Mouse (Mus musculus): ENCODE measurements at regions not wholly inside any gene's neighbourhood (a gene's known extent, or its start where the extent isn't known, plus 50 kb on each side); places are given as distances from the start of the nearest gene placed in this dataset.

DNA sequence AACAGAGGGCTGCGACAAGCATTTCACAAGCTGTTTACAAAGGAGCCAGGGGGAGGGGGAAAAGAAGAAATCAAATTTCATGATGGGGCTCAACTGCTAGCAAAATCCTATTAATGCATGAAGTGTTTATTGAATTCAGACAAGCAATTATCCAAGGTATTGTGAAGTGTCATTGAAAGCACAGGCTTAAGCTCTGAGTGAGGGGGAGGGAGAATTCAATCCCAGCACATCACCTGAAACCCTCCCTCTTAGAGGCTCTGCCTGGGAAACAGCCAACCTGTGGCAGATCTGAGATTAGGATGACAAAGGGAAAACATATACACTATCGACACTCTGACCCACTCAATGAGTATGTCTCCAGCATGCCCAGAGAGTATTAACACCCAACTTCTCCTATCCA lies 396.3 kb downstream of the Dmrt2 start:
- H3K27ac ChIP-seq (ENCODE audit: control insufficient read depth, low read depth, low read length) = no peak overlapping the region
- H3K27me3 ChIP-seq (ENCODE audit: control insufficient read depth in 1 of 2, insufficient read depth in 2 of 2, low read length in 2 of 2) = no peaks in the 10 kb centered on the region
- no peak overlapping the region for H3K4me3 ChIP-seq (ENCODE audit: control insufficient read depth in 1 of 2, insufficient read depth in 1 of 2, low read depth in 2 of 2, low read length in 2 of 2)
- H3K4me1 ChIP-seq (ENCODE audit: control insufficient read depth in 1 of 2, insufficient read depth in 2 of 2, low read length in 2 of 2) = no peaks in the 10 kb centered on the region
- H3K9ac ChIP-seq (ENCODE audit: control insufficient read depth, low read depth, low read length, poor library complexity, severe bottlenecking) = no peak overlapping the region
- H3K9me3 ChIP-seq (replicated peaks; ENCODE audit: insufficient read depth, low read length) = no peaks in the 10 kb centered on the region
- no peaks in the 10 kb centered on the region for H3K36me3 ChIP-seq (ENCODE audit: control insufficient read depth in 1 of 2, insufficient read depth in 2 of 2, low read length in 2 of 2)
- no peak for DNase-seq (ENCODE audit: low read depth, low spot score)
- no peaks in the 10 kb centered on the region for H3K79me2 ChIP-seq (ENCODE audit: control insufficient read depth, insufficient read depth, low read length, poor library complexity)
- TF ChIP-seq KAT2A (conservative IDR thresholded peaks at IDR 0.05; ENCODE audit: low read depth, low read length) (no peak), GATA1 (IDR thresholded peaks at IDR 0.05; ENCODE audit: low read depth, low read length) (no peak), RAD21 (IDR thresholded peaks at IDR 0.05; ENCODE audit: low read depth, low read length) (no peak), MEF2A (IDR thresholded peaks at IDR 0.05; ENCODE audit: extremely low read depth, insufficient replicate concordance, low read depth, low read length, poor library complexity, severe bottlenecking) (no peak), TAL1 (IDR thresholded peaks at IDR 0.05; ENCODE audit: low read length) (no peak), HCFC1 (IDR thresholded peaks at IDR 0.05; ENCODE audit: low read depth, low read length) (no peak), SMC3 (IDR thresholded peaks at IDR 0.05; ENCODE audit: low read depth, low read length) (no peak), POLR2A (IDR thresholded peaks at IDR 0.05; ENCODE audit: control insufficient read depth in 1 of 2, insufficient read depth in 1 of 2, low read depth in 1 of 2, low read length in 2 of 2, poor library complexity in 1 of 2) (no peak), ZC3H11A (IDR thresholded peaks at IDR 0.05; ENCODE audit: low read depth, low read length) (no peak), JUND (IDR thresholded peaks at IDR 0.05; ENCODE audit: low read depth, low read length) (no peak), ZMIZ1 (IDR thresholded peaks at IDR 0.05; ENCODE audit: low read depth, low read length) (no peak), GABPA (IDR thresholded peaks at IDR 0.05; ENCODE audit: low read depth, low read length) (no peak), ZKSCAN1 (IDR thresholded peaks at IDR 0.05; ENCODE audit: low read depth, low read length) (no peak), CTCF (IDR thresholded peaks at IDR 0.05 in 2 of 3, conservative IDR thresholded peaks at IDR 0.05 in 1 of 3; ENCODE audit: control insufficient read depth in 1 of 3, insufficient read depth in 1 of 3, low read depth in 2 of 3, low read length in 3 of 3, poor library complexity in 1 of 3, severe bottlenecking in 1 of 3) (no peak)

DNA sequence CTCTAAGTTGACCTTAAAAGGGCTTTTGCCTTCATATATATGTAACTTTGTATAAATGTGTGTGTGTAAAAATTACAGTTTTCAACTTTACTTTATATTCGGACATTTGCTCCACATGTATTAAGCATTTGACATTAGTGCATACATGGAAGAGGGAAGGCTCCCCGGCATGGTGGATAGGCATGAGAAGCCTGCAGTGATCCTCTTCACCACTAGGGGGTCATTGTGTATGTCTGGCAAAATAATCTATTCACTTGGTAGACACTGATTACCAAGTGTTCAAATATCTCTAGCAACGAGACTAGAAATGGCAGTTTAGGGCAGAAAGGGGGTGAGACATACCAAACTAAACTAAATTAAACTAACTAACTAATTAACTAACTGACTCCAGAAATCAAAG lies 397.7 kb downstream of the Dmrt2 start:
- H3K4me1 ChIP-seq (ENCODE audit: control insufficient read depth in 1 of 2, insufficient read depth in 2 of 2, low read length in 2 of 2) = no peaks in the 10 kb centered on the region
- peak; percentile 2 for DNase-seq (ENCODE audit: low read depth, low spot score)
- H3K4me3 ChIP-seq (ENCODE audit: control insufficient read depth in 1 of 2, insufficient read depth in 1 of 2, low read depth in 2 of 2, low read length in 2 of 2) = no peak overlapping the region
- H3K27me3 ChIP-seq (ENCODE audit: control insufficient read depth in 1 of 2, insufficient read depth in 2 of 2, low read length in 2 of 2) = no peaks in the 10 kb centered on the region
- no peaks in the 10 kb centered on the region for H3K36me3 ChIP-seq (ENCODE audit: control insufficient read depth in 1 of 2, insufficient read depth in 2 of 2, low read length in 2 of 2)
- H3K79me2 ChIP-seq (ENCODE audit: control insufficient read depth, insufficient read depth, low read length, poor library complexity) = no peaks in the 10 kb centered on the region
- H3K27ac ChIP-seq (ENCODE audit: control insufficient read depth, low read depth, low read length) = no peak overlapping the region
- TF ChIP-seq MAZ (IDR thresholded peaks at IDR 0.05; ENCODE audit: low read depth, low read length) = no peak
- TF ChIP-seq CTCF (IDR thresholded peaks at IDR 0.05 in 2 of 3, conservative IDR thresholded peaks at IDR 0.05 in 1 of 3; ENCODE audit: control insufficient read depth in 1 of 3, insufficient read depth in 1 of 3, low read depth in 2 of 3, low read length in 3 of 3, poor library complexity in 1 of 3, severe bottlenecking in 1 of 3) = peak; percentile 9 to 17 (median 11); a peak in 2 of 6 replicates
- no peak for TF ChIP-seq JUND (IDR thresholded peaks at IDR 0.05; ENCODE audit: low read depth, low read length)
- TF ChIP-seq CHD2 (IDR thresholded peaks at IDR 0.05; ENCODE audit: low read length) = no peak
- H3K9ac ChIP-seq (ENCODE audit: control insufficient read depth, low read depth, low read length, poor library complexity, severe bottlenecking) = no peak overlapping the region
- H3K9me3 ChIP-seq (replicated peaks; ENCODE audit: insufficient read depth, low read length) = no peaks in the 10 kb centered on the region
